Mouse (Mus musculus) stomach, postnatal 0 days (tissue): Measurements from ENCODE around the gene Cux1.

Experiments used
- CTCF ChIP-seq: IDR thresholded peaks from 2 replicates; pipeline ENCODE4 v1.5.1; 2016; ENCODE audit warnings: antibody characterized with exemption, low read depth, mild to moderate bottlenecking, moderate library complexity
- EP300 ChIP-seq: optimal IDR thresholded peaks from 2 replicates; pipeline ENCODE3; 2016; ENCODE audit warnings: antibody characterized with exemption

GRCm38 (mm10) chr5:136536753-136537152, 30.5 kb downstream of the Cux1 start:
- TF ChIP-seq EP300 (no peak), CTCF (no peak)
